Mouse (Mus musculus): ENCODE data around the gene Arntl.

DNA sequence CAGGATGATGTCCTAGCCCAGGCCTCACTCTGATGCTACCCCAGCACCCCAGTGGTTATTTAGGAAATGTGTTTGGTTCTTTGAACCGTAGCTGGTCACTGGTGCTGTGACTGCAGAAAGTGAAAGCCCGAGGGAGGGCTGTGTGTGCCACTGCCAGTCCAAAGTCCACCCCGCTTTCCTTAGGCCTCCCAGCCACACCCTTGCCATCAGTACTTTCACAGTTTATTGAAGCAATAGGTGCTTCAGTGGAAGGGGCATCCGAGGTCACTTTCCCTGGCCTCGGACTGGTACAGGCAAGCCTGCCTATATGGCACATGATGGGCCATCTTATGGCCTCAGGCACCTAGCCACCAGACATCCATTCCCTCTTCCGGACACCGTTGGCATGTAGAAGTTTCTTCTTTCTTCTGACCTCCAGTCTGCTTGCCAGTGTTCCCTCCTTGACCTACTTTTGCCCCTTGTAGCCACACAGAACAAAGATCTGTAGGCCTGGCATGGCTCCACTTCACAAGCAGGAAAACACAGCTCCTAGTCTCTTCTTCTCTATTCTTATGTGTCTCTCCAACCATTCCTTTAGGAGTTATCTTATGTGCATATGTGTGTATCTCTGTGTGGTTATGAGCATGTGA is 46.6 kb downstream of the Arntl start:
- TF ChIP-seq CTCF (IDR thresholded peaks at IDR 0.05; ENCODE audit: low read depth) (no peak), EP300 (IDR thresholded peaks at IDR 0.05; ENCODE audit: low read depth) (no peak)

Measured in liver, postnatal 0 days (tissue).